Mouse (Mus musculus): ENCODE results near the gene Grpel1. TPM values are rescaled to one million over a fixed set of nuclear protein-coding genes. Genes with fewer than 3 reads are reported as not detected.

Gene Grpel1
- polyA plus RNA-seq, 1 experiment: 47.3 TPM

- Histone ChIP-seq H3K79me2 (ENCODE audit: control insufficient read depth, insufficient read depth) (no peaks in the 10 kb centered on the region), H3K79me3 (ENCODE audit: low read depth) (no peaks in the 10 kb centered on the region), H3ac (ENCODE audit: control insufficient read depth, insufficient read length, low read depth) (no peak overlapping the region), H3K36me3 (ENCODE audit: control insufficient read depth, insufficient read depth) (peaks cover 22% of the 10 kb centered on the region), H3K27me3 (ENCODE audit: control insufficient read depth, insufficient read depth, insufficient read length) (no peaks in the 10 kb centered on the region), H3K4me3 (ENCODE audit: insufficient read depth, poor library complexity, severe bottlenecking) (no peak overlapping the region)
- no peak for TF ChIP-seq USF1 (IDR thresholded peaks at IDR 0.05; ENCODE audit: low read depth)
Observed at GRCm38 (mm10) chr5:36494709-36495108, 29.9 kb downstream of the Grpel1 start.

GRCm38 (mm10) chr5:36505235-36505634, 40.4 kb downstream of the Grpel1 start:
- H3K79me3 ChIP-seq (ENCODE audit: low read depth): no peaks in the 10 kb centered on the region
- TF ChIP-seq MYOD1 (IDR thresholded peaks at IDR 0.05; ENCODE audit: control insufficient read depth, insufficient read length, low read depth) (no peak), MYOG (IDR thresholded peaks at IDR 0.05; ENCODE audit: control insufficient read depth, extremely low read depth, insufficient read length) (no peak), CEBPB (IDR thresholded peaks at IDR 0.05; ENCODE audit: low read depth) (no peak), FOSL1 (IDR thresholded peaks at IDR 0.05; ENCODE audit: insufficient read depth, low read length, poor library complexity, severe bottlenecking) (no peak), USF1 (IDR thresholded peaks at IDR 0.05; ENCODE audit: low read depth) (no peak), MAX (IDR thresholded peaks at IDR 0.05) (no peak), CTCF (IDR thresholded peaks at IDR 0.05; ENCODE audit: control insufficient read depth, insufficient read depth, insufficient read length) (no peak)
- no peaks in the 10 kb centered on the region for H3K79me2 ChIP-seq (ENCODE audit: control insufficient read depth, insufficient read depth)
- H3K36me3 ChIP-seq (ENCODE audit: control insufficient read depth, insufficient read depth): peaks cover 28% of the 10 kb centered on the region
- no peak overlapping the region for H3ac ChIP-seq (ENCODE audit: control insufficient read depth, insufficient read length, low read depth)
- H3K27me3 ChIP-seq (ENCODE audit: control insufficient read depth, insufficient read depth, insufficient read length): no peaks in the 10 kb centered on the region
- H3K4me3 ChIP-seq (ENCODE audit: insufficient read depth, poor library complexity, severe bottlenecking): no peak overlapping the region

GRCm38 (mm10) chr5:36505643-36506042, 40.8 kb downstream of the Grpel1 start:
- Histone ChIP-seq H3K79me2 (ENCODE audit: control insufficient read depth, insufficient read depth) (no peaks in the 10 kb centered on the region), H3K36me3 (ENCODE audit: control insufficient read depth, insufficient read depth) (peaks cover 24% of the 10 kb centered on the region)
- TF ChIP-seq MYOD1 (IDR thresholded peaks at IDR 0.05; ENCODE audit: control insufficient read depth, insufficient read length, low read depth) (no peak), MAX (IDR thresholded peaks at IDR 0.05) (no peak), CEBPB (IDR thresholded peaks at IDR 0.05; ENCODE audit: low read depth) (no peak), MYOG (IDR thresholded peaks at IDR 0.05; ENCODE audit: control insufficient read depth, extremely low read depth, insufficient read length) (no peak), FOSL1 (IDR thresholded peaks at IDR 0.05; ENCODE audit: insufficient read depth, low read length, poor library complexity, severe bottlenecking) (no peak), CTCF (IDR thresholded peaks at IDR 0.05; ENCODE audit: control insufficient read depth, insufficient read depth, insufficient read length) (no peak), USF1 (IDR thresholded peaks at IDR 0.05; ENCODE audit: low read depth) (no peak)

GRCm38 (mm10) chr5:36508351-36508750, 43.6 kb downstream of the Grpel1 start:
- Histone ChIP-seq H3K79me2 (ENCODE audit: control insufficient read depth, insufficient read depth) (no peaks in the 10 kb centered on the region), H3ac (ENCODE audit: control insufficient read depth, insufficient read length, low read depth) (no peak overlapping the region), H3K27me3 (ENCODE audit: control insufficient read depth, insufficient read depth, insufficient read length) (no peaks in the 10 kb centered on the region), H3K79me3 (ENCODE audit: low read depth) (no peaks in the 10 kb centered on the region), H3K4me3 (ENCODE audit: insufficient read depth, poor library complexity, severe bottlenecking) (no peak overlapping the region), H3K36me3 (ENCODE audit: control insufficient read depth, insufficient read depth) (peaks cover 12% of the 10 kb centered on the region)
- TF ChIP-seq USF1 (IDR thresholded peaks at IDR 0.05; ENCODE audit: low read depth): no peak
- no peak for TF ChIP-seq FOSL1 (IDR thresholded peaks at IDR 0.05; ENCODE audit: insufficient read depth, low read length, poor library complexity, severe bottlenecking)
- no peak for TF ChIP-seq CTCF (IDR thresholded peaks at IDR 0.05; ENCODE audit: control insufficient read depth, insufficient read depth, insufficient read length)
- no peak for TF ChIP-seq MAX (IDR thresholded peaks at IDR 0.05)
- TF ChIP-seq MYOD1 (IDR thresholded peaks at IDR 0.05; ENCODE audit: control insufficient read depth, insufficient read length, low read depth): no peak
- TF ChIP-seq MYOG (IDR thresholded peaks at IDR 0.05; ENCODE audit: control insufficient read depth, extremely low read depth, insufficient read length): no peak
- TF ChIP-seq CEBPB (IDR thresholded peaks at IDR 0.05; ENCODE audit: low read depth): no peak

More at GRCm38 (mm10) chr5:36505643-36506042, 40.8 kb downstream of the Grpel1 start:
- H3K4me3 ChIP-seq (ENCODE audit: insufficient read depth, poor library complexity, severe bottlenecking): no peak overlapping the region
- no peaks in the 10 kb centered on the region for H3K27me3 ChIP-seq (ENCODE audit: control insufficient read depth, insufficient read depth, insufficient read length)
- no peaks in the 10 kb centered on the region for H3K79me3 ChIP-seq (ENCODE audit: low read depth)
- no peak overlapping the region for H3ac ChIP-seq (ENCODE audit: control insufficient read depth, insufficient read length, low read depth)

- Histone ChIP-seq H3K36me3 (ENCODE audit: control insufficient read depth, insufficient read depth) (peaks cover 19% of the 10 kb centered on the region), H3K79me3 (ENCODE audit: low read depth) (no peaks in the 10 kb centered on the region), H3K27me3 (ENCODE audit: control insufficient read depth, insufficient read depth, insufficient read length) (no peaks in the 10 kb centered on the region), H3K4me3 (ENCODE audit: insufficient read depth, poor library complexity, severe bottlenecking) (no peak overlapping the region), H3K79me2 (ENCODE audit: control insufficient read depth, insufficient read depth) (no peaks in the 10 kb centered on the region), H3ac (ENCODE audit: control insufficient read depth, insufficient read length, low read depth) (no peak overlapping the region)
- TF ChIP-seq FOSL1 (IDR thresholded peaks at IDR 0.05; ENCODE audit: insufficient read depth, low read length, poor library complexity, severe bottlenecking) (no peak), USF1 (IDR thresholded peaks at IDR 0.05; ENCODE audit: low read depth) (no peak), MYOD1 (IDR thresholded peaks at IDR 0.05; ENCODE audit: control insufficient read depth, insufficient read length, low read depth) (no peak), MYOG (IDR thresholded peaks at IDR 0.05; ENCODE audit: control insufficient read depth, extremely low read depth, insufficient read length) (no peak), MAX (IDR thresholded peaks at IDR 0.05) (no peak), CEBPB (IDR thresholded peaks at IDR 0.05; ENCODE audit: low read depth) (no peak), CTCF (IDR thresholded peaks at IDR 0.05; ENCODE audit: control insufficient read depth, insufficient read depth, insufficient read length) (no peak)
Observed at GRCm38 (mm10) chr5:36510956-36511355, 46.2 kb downstream of the Grpel1 start.

GRCm38 (mm10) chr5:36515126-36515525, 50.3 kb downstream of the Grpel1 start:
- no peak overlapping the region for H3ac ChIP-seq (ENCODE audit: control insufficient read depth, insufficient read length, low read depth)
- H3K36me3 ChIP-seq (ENCODE audit: control insufficient read depth, insufficient read depth): peaks cover 37% of the 10 kb centered on the region
- H3K27me3 ChIP-seq (ENCODE audit: control insufficient read depth, insufficient read depth, insufficient read length): no peaks in the 10 kb centered on the region
- no peaks in the 10 kb centered on the region for H3K79me2 ChIP-seq (ENCODE audit: control insufficient read depth, insufficient read depth)
- no peak for TF ChIP-seq MAX (IDR thresholded peaks at IDR 0.05)
- TF ChIP-seq FOSL1 (IDR thresholded peaks at IDR 0.05; ENCODE audit: insufficient read depth, low read length, poor library complexity, severe bottlenecking): no peak
- TF ChIP-seq MYOD1 (IDR thresholded peaks at IDR 0.05; ENCODE audit: control insufficient read depth, insufficient read length, low read depth): no peak
- no peak for TF ChIP-seq MYOG (IDR thresholded peaks at IDR 0.05; ENCODE audit: control insufficient read depth, extremely low read depth, insufficient read length)
- no peak for TF ChIP-seq CTCF (IDR thresholded peaks at IDR 0.05; ENCODE audit: control insufficient read depth, insufficient read depth, insufficient read length)
- no peak for TF ChIP-seq USF1 (IDR thresholded peaks at IDR 0.05; ENCODE audit: low read depth)
- no peak for TF ChIP-seq CEBPB (IDR thresholded peaks at IDR 0.05; ENCODE audit: low read depth)
- no peak overlapping the region for H3K4me3 ChIP-seq (ENCODE audit: insufficient read depth, poor library complexity, severe bottlenecking)
- H3K79me3 ChIP-seq (ENCODE audit: low read depth): no peaks in the 10 kb centered on the region

Measured in C2C12 (cell line).